Mouse (Mus musculus) kidney, adult 2 months (tissue): ENCODE measurements around the gene Adad1. TPM values are rescaled to one million over a fixed set of nuclear protein-coding genes. Genes with fewer than 3 reads are reported as not detected.

ENCODE experiments used
- DNase-seq: peaks from one replicate; pipeline ENCODE4 v3.0.0; 2021
- H3K27ac ChIP-seq: fragments of 200-500 bp; 2 replicates; pipeline ENCODE4 v1.5.1; 2012; ENCODE audit warnings: low read depth, low read length, control low read depth, inconsistent platforms; ENCODE audit not compliant: insufficient read depth
- H3K27me3 ChIP-seq: fragments of 200-500 bp; replicated peaks from 2 replicates; pipeline ENCODE4 v1.6.1; 2012; ENCODE audit warnings: mild to moderate bottlenecking, moderate library complexity, low read length, inconsistent platforms; ENCODE audit not compliant: control insufficient read depth, insufficient read depth
- H3K36me3 ChIP-seq: fragments of 200-500 bp; 2 replicates; pipeline ENCODE4 v1.6.1; 2012; ENCODE audit warnings: mild to moderate bottlenecking, moderate library complexity, low read length, inconsistent platforms; ENCODE audit not compliant: control insufficient read depth, insufficient read depth
- H3K4me1 ChIP-seq: fragments of 200-500 bp; 2 replicates; pipeline ENCODE4 v1.6.1; 2011; ENCODE audit warnings: low read length; ENCODE audit not compliant: control insufficient read depth, insufficient read depth
- H3K4me3 ChIP-seq: fragments of 200-500 bp; 2 replicates; pipeline ENCODE4 v1.5.1; 2011; ENCODE audit warnings: mild to moderate bottlenecking, low read depth, low read length, control low read depth; ENCODE audit not compliant: insufficient read depth
- CTCF ChIP-seq: fragments of 200-500 bp; conservative IDR thresholded peaks from 2 replicates; pipeline ENCODE4 v1.5.1; 2011; ENCODE audit warnings: low read depth, mild to moderate bottlenecking, control low read depth, low read length, moderate library complexity, mixed read lengths; ENCODE audit not compliant: insufficient read depth, insufficient read length
- POLR2A ChIP-seq: fragments of 200-500 bp; IDR thresholded peaks from one replicate; pipeline ENCODE4 v1.6.1; 2011; ENCODE audit warnings: low read depth, low read length, control low read depth
- WGBS: fragments of 180-500 bp; shearing (Covaris S2); methylation state at CpG from one replicate; pipeline ENCODE4 v1.1.7; 2018; 5-methylcytosine and 5-hydroxymethylcytosine counted together
- polyA plus RNA-seq: library from polyadenylated mRNA; depleted of rRNA; stranded (reverse); fragments of >200 nt; gene quantifications from 2 replicates; pipeline ENCODE4 v1.2.3, GENCODE M21; 2012

Gene Adad1
- polyA plus RNA-seq, 1 experiment = not detected

- Histone ChIP-seq H3K27me3 (no peaks in the 10 kb centered on the region), H3K4me1 (no peaks in the 10 kb centered on the region), H3K4me3 (no peak overlapping the region), H3K27ac (no peak overlapping the region), H3K36me3 (no peaks in the 10 kb centered on the region)
- 43% methylated on average over 4 of the region's 4 CpGs for WGBS
- no peak for DNase-seq
- TF ChIP-seq POLR2A = no peak
- TF ChIP-seq CTCF = no peak
These were observed 62.8 kb downstream of the Adad1 start for GRCm38 (mm10) chr3:37126162-37126561.

- WGBS = 49% methylated on average over 4 of the region's 4 CpGs
- Histone ChIP-seq H3K27ac (no peak overlapping the region), H3K36me3 (no peaks in the 10 kb centered on the region), H3K4me1 (no peaks in the 10 kb centered on the region), H3K4me3 (no peak overlapping the region), H3K27me3 (no peaks in the 10 kb centered on the region)
- peak; percentile 8 for DNase-seq
- TF ChIP-seq POLR2A (no peak), CTCF (no peak)
These were observed 64.9 kb downstream of the Adad1 start for GRCm38 (mm10) chr3:37128269-37128668.

GRCm38 (mm10) chr3:37129063-37129462, 65.7 kb downstream of the Adad1 start:
- Histone ChIP-seq H3K27ac (no peak overlapping the region), H3K36me3 (no peaks in the 10 kb centered on the region), H3K4me1 (no peaks in the 10 kb centered on the region), H3K27me3 (no peaks in the 10 kb centered on the region), H3K4me3 (no peak overlapping the region)
- WGBS = 55% methylated on average over 2 of the region's 2 CpGs
- no peak for TF ChIP-seq CTCF
- no peak for TF ChIP-seq POLR2A
- DNase-seq = no peak

- H3K27me3 ChIP-seq = no peaks in the 10 kb centered on the region
- no peaks in the 10 kb centered on the region for H3K4me1 ChIP-seq
- H3K4me3 ChIP-seq = no peak overlapping the region
- no peak overlapping the region for H3K27ac ChIP-seq
- peak; percentile 21 for DNase-seq
- 29% methylated on average over 4 of the region's 4 CpGs for WGBS
- H3K36me3 ChIP-seq = no peaks in the 10 kb centered on the region
- TF ChIP-seq POLR2A (no peak), CTCF (no peak)
These were observed 73.9 kb downstream of the Adad1 start for GRCm38 (mm10) chr3:37137231-37137630.

- WGBS = 87% methylated on average over 3 of the region's 3 CpGs
- H3K4me1 ChIP-seq = no peaks in the 10 kb centered on the region
- no peak for DNase-seq
- H3K27ac ChIP-seq = no peak overlapping the region
- H3K4me3 ChIP-seq = no peak overlapping the region
- TF ChIP-seq POLR2A (no peak), CTCF (no peak)
- no peaks in the 10 kb centered on the region for H3K36me3 ChIP-seq
- no peaks in the 10 kb centered on the region for H3K27me3 ChIP-seq
These were observed 75.9 kb downstream of the Adad1 start for GRCm38 (mm10) chr3:37139192-37139591.

GRCm38 (mm10) chr3:37140168-37140906, 77.0 kb downstream of the Adad1 start:
- no peak for DNase-seq
- Histone ChIP-seq H3K27ac (no peak overlapping the region), H3K27me3 (no peaks in the 10 kb centered on the region), H3K4me1 (no peaks in the 10 kb centered on the region), H3K4me3 (no peak overlapping the region), H3K36me3 (no peaks in the 10 kb centered on the region)
- WGBS = 87% methylated on average over 6 of the region's 6 CpGs
- TF ChIP-seq CTCF (no peak), POLR2A (no peak)

GRCm38 (mm10) chr3:37141827-37142226, 78.5 kb downstream of the Adad1 start:
- TF ChIP-seq POLR2A = no peak
- no peak for TF ChIP-seq CTCF
- 81% methylated on average over 2 of the region's 2 CpGs for WGBS

More at GRCm38 (mm10) chr3:37141827-37142226, 78.5 kb downstream of the Adad1 start:
- H3K36me3 ChIP-seq = no peaks in the 10 kb centered on the region
- H3K4me3 ChIP-seq = no peak overlapping the region
- DNase-seq = no peak
- no peak overlapping the region for H3K27ac ChIP-seq
- H3K4me1 ChIP-seq = no peaks in the 10 kb centered on the region
- H3K27me3 ChIP-seq = no peaks in the 10 kb centered on the region
